Mouse (Mus musculus) thymus, postnatal 10 days (tissue): Measurements from ENCODE around the gene Actl6a.
A peak's percentile ranks its signal among the peaks of the same experiment; 100 is the strongest.
"Not testable (repeated sequence)": the region's sequence is repeated elsewhere in the genome, so short reads cannot be mapped to it uniquely, and the experiment has no call there.

Source experiments
- DNase-seq, 2 experiments: peaks; one replicate each; pipeline ENCODE4 v3.0.0; 2021; ENCODE audit warnings: low spot score in 2 of 2

Gene Actl6a

DNA sequence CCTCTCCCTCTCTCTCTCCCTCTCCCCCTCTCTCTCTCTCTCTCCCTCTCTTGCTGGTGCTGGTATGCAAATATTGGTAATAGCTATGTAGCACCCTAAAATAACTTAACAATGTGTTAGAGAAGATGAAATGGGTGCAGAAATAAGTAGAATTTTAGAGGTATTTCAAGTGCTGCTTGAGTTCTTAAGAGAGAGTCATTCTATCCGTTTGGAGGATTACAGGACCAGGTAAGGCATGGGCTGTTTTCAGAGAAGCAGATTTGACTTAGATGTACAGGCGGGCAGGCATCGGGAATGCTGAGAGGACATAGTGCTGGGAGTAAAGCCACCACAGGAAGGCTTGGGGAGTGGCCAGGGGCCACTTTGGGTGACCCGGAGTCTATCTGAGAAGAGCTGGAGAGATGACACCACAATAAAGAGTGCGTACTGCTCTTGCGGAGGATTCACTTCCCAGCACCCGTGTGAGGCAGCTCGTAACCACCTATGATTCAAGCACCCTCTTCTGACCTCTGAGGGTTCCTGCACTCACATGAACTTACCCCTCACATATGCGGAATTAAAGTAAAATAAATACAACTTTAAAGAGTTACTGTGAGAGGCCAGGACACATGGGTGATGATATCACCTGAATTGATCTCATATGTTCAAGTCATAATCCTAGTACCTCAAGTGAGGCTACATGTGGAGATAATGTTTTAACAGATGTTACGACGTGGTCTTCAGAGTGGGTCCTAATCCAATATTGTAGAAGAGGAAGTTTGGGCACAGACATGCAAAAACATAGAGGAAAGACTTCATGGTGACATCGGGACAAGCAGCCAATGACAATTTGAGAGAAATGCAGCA is 11.1 kb upstream of the Actl6a start:
- no peak for DNase-seq

DNA sequence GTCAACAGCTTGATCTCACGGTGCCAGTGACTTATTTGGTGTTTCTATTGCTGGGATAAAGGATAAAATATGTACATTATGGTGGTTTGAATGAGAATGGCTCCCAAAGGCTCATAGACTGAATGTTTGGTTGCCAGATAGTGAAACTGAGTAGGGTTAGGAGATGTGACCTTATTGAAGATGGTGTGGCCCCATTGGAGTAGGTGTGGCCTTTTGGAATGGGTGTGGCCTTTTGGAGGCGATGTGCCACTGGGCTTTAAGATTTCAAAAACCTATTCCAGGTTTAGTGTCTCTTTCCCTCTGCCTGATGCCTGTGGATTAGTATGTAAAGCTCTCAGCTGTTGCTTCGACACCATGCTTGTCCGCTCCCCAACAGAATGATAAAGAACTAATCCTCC is 10.5 kb upstream of the Actl6a start:
- no peak for DNase-seq

- peak; percentile 67 to 89 for DNase-seq
Measured at GRCm38 (mm10) chr3:32698228-32698863, 7.8 kb upstream of the Actl6a start.

- DNase-seq, result not testable (repeated sequence)
Measured at GRCm38 (mm10) chr3:32704021-32704420, 2.1 kb upstream of the Actl6a start.

DNA sequence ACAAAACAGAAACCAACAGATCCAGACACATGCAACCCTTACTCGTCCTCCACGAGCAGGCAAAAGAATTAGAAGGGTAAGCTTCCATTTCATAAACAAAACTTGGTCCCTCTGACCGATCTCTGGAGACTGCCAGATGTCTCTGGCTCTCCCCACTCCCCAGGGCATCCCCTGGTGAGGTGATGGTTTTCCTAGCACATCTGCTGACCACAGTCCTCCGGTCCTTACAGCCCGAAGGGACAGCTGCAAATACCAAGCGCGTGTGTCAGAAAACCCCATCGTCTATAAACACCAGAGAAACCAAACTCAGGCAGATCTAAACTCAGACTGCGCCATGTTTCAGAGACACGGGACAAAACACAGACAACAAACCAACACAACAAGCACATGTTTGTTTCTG is 1.5 kb upstream of the Actl6a start:
- DNase-seq, result not testable (repeated sequence)

- no peak for DNase-seq
Measured at GRCm38 (mm10) chr3:32708052-32708367, 1.9 kb downstream of the Actl6a start.

DNA sequence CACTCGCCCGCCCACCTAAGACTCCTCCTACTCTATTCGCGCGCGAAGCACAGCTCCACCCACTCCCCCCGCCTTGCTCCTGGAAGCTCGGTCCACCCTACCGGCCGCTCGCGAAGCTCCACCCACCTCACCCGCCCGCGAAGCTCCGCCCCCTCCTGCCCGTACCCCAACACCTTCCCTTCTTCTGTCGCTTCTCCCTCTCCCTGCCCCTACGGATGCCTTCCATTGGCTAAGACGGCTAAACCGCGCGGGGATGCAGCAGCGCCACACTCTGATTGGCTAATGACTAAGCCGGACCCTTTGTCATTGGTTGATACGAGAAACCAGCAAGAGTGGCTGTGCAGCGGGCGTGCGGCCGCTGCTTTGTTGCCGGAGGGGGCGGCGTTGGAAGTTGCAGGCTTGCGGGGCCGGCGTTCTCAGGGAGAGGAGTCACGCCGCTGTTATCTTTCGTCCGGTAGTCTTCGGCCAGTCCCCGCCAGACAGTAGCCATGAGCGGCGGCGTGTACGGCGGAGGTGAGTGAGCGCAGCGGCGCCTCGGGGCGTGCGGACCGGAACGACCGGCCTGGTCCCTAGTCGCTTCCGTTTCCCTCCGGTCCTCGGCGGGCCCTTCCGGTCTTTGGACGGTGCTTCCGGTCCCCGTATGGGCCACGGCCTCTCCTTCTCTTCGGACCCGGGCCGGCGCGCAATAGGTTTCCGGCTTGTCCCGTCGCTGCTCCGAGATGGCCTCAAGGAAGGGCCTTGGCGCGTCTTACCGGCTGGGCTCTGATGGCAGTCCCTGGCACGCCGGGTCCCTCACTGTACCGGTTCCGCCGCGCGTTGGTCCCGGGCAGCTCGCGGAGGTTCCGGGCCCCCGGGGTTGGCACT is 2.5 kb downstream of the Actl6a start:
- DNase-seq, result peak; percentile 97 to 99

DNA sequence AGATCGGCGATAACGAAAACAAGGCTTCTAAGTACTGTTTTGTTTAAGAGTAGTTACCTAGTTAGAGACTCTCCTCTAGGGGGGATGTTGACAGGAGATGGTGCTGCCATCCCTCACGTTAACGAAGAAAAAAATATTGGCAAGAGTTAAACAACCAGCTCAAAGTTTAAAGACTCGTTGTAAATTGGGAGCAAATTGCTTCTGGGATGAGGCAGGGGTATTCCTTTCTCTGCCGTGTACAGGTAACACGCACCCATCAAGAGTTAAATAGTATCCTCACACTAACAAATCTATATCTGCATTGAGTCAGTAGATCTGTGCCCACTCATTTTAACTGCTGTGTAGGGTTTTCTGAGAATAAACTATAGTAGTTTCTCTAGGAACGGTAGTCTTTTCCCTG is 3.3 kb downstream of the Actl6a start:
- DNase-seq, result no peak

GRCm38 (mm10) chr3:32713711-32714110 is 7.6 kb downstream of the Actl6a start:
- DNase-seq, result no peak

DNA sequence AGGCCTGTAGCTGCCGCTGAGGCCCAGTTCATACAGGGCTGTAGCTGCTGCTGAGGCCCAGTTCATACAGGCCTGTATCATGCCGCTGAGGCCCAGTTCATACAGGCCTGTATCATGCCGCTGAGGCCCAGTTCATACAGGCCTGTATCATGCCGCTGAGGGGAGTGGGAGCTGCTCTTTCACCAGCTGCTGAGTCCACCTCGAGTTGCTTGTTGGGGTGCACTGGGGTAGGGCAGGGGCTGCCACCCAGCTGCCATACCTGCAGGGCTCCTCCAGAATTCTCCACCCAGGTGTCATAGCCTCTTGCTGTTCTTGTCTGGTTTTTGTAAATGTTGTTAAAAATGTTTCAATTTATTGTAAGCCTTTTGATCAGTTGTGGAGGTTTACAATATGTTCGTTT is 11.3 kb downstream of the Actl6a start:
- DNase-seq, result not testable (repeated sequence)

GRCm38 (mm10) chr3:32718271-32718670 is 12.2 kb downstream of the Actl6a start:
- DNase-seq, result no peak

DNA sequence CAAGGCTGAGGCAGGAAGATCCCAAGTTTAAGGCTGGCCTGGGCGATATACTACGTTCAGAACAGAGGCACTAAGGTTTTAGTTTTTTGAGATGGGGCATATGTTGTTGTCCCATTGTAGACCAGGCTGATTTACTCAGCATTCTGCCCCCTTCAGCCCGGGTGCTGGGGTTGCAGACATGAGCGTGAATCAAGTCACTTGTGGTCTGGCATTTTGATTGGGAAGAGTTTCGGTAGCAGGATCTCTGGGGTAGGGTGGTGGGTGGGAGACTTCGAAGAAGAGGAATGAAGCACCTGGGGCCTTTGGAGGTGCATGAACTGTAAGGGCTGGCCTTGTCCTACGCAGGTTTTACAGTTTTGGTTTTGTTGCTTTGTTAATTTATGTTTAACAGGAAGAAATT is 18.1 kb downstream of the Actl6a start:
- no peak for DNase-seq

DNA sequence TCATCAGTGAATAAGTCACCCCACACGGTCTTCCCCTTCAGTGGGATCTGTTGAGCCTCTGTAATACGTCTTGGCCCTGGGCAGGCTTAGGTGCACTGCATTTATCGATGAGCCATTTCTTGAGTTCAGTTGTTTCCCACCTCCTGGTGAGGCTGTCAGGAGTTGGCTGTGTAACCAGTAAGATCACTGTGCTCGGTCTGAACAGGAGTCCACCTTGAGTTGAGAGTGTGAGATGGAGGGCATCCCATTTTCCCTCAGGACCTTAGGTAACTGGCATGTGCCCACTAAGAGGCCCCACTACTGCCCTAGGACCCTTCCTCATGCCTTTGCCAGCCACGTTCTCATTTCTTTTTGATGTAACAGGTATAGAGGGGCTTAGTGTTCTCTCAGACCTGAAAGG is 19.9 kb downstream of the Actl6a start:
- no peak for DNase-seq

GRCm38 (mm10) chr3:32727861-32728260 is 21.8 kb downstream of the Actl6a start:
- no peak for DNase-seq

DNA sequence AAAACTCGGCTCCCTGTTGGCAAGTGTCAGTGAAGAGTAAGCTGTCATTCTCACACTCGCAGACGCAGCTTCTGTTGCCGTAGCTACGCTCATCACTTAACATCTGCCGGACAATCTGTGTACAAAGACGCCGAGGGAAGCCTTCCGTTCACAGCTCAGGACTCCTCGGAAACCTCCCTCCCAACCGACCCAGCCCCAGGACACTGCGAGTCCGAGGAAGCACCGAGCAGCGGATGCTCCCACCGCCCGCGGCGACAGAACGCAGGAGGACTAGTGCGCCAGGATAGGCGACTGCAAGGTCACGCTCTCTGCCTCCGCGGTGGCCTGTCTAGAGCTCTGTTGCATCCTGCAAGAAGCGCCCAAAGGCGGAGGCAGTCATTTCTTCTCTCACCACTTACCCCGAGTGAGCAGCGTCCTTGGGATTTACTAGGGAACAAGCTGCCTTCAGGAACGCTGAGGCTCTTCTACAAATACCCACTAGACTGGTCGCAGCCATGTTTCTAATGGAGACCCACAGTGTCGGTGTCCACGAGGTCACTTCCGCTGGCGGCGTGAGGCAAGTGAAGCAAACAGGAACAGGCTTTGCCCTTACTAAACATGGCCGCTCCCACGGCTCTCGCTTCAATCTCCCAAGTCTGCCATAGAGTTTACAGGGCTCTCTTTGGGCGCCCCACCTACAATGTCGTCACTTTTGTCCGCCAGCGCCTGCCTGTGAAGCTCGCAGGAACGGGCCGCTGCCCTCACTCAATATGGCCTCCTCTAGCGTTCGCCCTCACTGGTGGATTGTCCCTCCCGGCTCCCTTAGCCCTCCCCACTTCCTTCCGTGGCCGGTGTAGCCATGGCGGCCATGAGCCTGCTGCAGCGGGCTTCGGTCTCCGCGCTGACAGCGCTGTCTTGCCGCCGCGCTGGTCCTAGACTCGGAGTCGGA is 30.4 kb downstream of the Actl6a start, which contains the start of gene Ndufb5:
TSS of gene Ndufb5 (plus strand) at position 747 of the 928 bp plus-strand sequence.
- DNase-seq, result peak; percentile 93 to 96

- DNase-seq, result no peak
Measured at GRCm38 (mm10) chr3:32737172-32737655, 31.1 kb downstream of the Actl6a start, which contains the start of gene Mrpl47. Mrpl47 (minus strand) TSS chr3:32737605.

- no peak for DNase-seq
Measured at GRCm38 (mm10) chr3:32738549-32738948, 32.5 kb downstream of the Actl6a start.

DNA sequence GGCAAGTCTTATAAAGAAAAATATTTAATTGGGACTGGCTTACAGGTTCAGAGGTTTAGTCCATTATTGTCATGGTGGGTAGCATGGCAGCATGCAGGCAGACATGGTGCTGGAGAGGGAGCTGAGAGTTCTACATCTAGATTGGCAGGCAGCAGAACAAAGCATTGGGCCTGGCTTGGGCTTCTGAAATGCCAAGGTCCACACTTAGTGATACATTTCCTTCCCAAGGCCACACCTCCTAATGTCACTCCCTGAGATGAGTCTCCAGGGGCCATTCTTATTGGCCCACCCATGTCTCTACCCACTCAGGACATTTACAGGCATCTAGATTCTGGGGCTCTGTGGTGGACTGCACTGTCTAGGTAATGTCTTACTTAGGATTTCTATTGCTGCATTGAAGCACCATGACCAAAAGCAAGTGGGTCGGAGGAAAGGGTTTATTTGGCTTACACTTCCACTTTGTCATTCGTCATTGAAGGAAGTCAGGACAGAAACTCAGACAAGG is 36.2 kb downstream of the Actl6a start:
- no peak for DNase-seq

- no peak for DNase-seq
Measured at GRCm38 (mm10) chr3:32745001-32745400, 38.9 kb downstream of the Actl6a start.

DNA sequence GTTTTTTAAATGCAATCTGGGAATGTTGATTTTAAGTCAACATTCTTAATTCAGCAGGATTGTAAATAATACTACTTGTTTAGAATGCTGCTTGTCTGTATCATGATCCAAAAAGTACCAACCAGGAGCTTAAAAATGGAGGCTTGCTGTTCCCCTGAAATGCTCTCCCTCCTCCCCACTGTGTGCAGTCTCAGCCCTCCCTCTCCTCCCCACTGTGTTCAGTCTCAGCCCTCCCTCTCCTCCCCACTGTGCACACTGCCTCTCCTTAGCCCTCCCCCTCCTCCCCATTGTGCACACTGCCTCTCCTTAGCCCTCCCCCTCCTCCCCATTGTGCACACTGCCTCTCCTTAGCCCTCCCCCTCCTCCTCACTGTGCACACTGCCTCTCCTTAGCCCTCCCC is 39.3 kb downstream of the Actl6a start:
- DNase-seq, result not testable (repeated sequence)

- no peak for DNase-seq
Measured at GRCm38 (mm10) chr3:32748384-32748783, 42.3 kb downstream of the Actl6a start.
